Mouse (Mus musculus): Measurements from ENCODE around the gene Mok.

Gene Mok

DNA sequence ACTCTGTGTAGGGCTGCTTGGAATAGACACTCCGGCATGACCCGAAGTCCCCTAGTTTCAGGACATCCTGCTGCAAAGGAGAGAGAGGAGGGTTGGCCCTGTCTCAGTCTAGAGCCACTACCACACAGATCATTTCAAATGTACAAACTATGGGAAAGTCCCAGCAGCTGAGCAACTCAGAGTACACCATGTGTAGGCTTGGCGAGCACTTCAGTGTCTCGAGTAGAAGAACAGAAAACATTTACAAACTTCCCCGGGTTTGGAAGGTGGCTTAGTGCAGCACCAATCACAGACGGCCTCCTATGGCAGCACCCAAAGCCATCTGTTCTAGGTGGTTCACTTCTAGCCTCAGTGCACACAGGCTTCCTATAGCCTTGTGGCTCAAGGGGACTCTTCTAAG lies 27.1 kb downstream of the Mok start:
- in situ Hi-C loops (cut with MboI; ENCODE audit: low sequenced_read_pairs): no loop called here

DNA sequence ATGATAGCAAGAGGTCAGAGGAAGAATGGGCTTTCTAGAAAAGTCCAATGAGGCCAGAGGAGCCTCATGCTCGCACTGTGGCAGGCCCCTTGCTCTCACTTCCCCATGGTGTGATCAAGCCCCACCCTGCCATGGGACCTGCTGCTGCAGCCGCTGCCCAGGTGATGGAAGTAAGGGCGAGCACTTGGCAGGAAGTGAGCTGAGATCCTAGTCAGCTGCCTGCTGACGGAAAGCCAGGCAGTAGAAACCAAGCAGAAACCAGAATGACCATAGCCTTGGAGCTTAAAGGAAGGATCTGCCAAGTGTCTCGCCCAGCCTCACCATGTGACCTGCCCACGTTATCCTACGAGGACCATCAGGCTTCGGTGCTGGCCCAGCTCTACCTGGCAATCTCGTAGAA lies 27.6 kb downstream of the Mok start:
- in situ Hi-C loops (cut with MboI; ENCODE audit: low sequenced_read_pairs): no loop called here

DNA sequence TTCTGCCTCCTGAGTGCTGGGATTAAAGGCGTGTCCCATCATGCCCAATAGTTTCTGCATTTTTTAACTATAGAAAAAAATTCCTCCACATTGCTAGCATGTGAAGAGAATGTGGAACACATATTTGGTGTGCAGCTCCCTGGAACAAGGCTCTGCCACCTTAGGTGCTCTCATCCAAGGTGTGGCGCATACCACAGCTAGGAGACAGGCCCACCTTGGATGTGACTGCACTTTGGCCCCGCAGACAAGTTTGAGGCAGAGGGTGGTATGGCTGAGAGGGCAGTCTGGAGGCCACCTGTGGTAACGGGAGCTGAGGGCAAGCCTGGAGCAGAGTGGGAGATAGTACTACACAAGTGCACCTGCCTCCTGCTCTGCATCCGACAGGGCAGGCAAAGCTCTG lies 31.9 kb downstream of the Mok start:
- in situ Hi-C loops (cut with MboI; ENCODE audit: low sequenced_read_pairs): no loop called here

DNA sequence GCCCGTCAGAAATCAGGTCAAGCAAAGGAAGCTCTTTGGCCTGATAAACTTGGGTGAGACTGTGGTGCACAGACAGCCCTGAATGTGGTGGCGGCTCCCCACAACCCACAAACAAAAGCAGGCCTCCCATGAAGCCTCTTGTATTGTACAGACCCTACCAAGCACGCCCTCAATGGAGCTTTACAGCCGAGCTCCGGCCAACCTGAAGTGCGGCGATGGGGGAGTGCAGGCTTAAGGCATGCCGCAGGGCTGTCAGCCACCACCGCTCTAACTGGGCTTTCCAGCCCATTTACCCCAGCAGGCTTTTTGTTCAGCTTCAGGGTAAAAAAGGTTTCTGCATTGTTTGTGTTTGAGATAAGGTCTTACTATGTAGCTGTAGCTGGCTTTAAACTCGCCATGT lies 32.3 kb downstream of the Mok start:
- in situ Hi-C loops (cut with MboI; ENCODE audit: low sequenced_read_pairs): no loop called here

DNA sequence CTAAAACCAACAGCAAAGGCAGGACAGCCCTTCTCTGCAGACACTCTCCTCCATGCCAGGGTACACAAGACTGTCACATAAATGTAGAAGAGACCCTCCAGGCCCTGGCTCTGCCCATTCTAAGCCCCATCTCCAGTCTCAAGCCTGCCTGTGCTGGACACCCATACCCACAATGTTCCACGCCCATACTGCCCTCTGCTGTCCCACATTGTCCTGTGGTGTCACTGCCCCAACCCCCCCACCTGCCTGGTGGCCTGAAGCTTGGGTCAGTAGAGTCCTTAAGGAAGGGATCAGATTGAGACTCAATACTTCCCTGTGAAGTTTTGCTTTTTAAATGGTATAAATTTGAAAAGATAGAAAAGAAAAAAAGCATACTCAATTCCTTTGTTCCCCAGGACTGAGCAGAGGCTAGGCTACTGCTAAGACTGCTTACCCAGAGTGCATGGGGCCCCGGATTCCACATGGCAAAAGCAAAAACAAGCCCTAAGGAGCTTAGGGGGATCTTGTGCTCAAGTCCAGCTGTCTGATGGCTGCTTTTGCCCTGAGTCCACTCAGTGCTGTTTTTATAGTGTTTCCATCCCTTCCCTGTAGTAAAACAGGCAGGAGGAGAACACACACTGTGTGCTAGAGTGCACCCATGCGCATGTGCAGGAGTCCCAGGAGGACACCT lies 34.3 kb downstream of the Mok start:
- in situ Hi-C loops (cut with MboI; ENCODE audit: low sequenced_read_pairs): no loop called here

DNA sequence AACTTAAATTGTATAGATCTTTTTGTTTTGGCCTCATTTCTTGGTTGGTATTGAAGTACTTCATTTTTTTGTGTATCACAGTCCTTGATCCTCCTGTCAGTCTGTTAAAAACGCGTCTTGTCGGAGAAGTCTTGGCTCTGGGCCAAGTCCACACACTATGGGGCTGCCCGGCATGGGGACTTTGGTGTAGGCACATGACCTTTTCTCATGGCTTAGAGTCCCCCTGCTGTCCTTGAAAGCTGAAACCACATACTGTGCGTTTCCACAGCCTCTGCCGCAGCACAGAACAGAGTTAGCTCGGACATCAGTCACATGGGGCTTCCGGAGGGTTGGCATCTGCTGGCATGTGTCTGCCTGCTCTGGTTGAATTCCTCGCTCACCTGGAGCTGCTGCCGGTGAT lies 36.5 kb downstream of the Mok start:
- in situ Hi-C loops (cut with MboI; ENCODE audit: low sequenced_read_pairs): no loop called here

DNA sequence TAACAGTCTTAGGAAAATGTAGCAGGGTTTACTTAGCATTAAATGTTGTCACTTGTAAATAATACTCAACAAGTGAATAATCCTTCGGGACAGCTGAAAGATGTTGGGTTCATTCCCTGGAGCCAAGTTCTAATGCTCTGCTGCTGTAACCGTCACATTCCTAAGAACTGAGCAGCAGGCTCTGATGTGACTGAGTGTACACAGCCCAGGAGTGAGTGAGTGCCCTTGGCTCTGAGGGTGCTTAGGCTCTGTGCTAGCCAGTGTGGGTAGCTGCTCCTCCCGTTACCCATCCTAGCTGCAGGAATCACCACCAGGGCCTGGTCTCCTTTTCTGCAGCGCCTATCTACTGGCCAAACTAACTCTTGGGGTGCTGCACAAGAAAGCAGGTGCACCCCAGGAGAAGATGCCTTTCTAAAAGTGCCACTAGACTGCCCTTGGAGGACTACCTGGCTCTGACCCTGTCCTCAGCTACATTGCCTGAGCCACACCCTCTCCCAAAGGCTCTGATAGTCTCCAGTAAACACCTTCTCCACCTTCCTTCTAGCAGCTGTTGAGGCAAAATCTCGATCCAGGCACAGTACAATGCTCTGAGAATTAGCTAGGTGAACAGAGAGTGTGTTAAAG lies 38.0 kb downstream of the Mok start:
- in situ Hi-C loops (cut with MboI; ENCODE audit: low sequenced_read_pairs): no loop called here

DNA sequence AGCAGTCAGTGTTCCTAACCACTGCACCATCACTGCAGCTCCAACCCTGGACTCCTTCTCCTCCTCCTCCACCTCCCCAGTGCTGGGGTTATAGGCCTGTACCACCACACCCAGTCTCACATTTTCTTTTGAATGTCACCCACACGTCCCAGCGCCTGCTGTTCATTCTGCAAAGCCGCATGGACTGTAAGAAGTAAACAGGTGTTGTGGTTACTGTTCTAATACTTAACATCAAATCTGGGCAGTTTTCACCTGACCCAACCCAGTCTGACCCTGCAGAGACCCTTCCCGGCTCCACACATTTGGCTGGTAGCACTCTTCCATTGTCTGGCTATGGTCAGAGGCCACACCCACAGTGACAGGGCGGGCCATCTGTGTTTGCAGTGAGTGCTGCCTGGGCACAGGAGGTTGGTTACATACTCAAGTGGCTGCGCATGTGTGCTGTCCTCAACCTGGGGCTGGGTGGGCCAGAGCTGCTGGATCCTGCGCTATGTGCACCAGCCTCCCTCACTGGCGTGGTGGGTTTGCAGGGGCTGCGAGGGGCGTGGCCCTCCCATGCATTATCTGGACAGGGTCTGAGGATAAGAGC lies 38.8 kb downstream of the Mok start:
- in situ Hi-C loops (cut with MboI; ENCODE audit: low sequenced_read_pairs): no loop called here

DNA sequence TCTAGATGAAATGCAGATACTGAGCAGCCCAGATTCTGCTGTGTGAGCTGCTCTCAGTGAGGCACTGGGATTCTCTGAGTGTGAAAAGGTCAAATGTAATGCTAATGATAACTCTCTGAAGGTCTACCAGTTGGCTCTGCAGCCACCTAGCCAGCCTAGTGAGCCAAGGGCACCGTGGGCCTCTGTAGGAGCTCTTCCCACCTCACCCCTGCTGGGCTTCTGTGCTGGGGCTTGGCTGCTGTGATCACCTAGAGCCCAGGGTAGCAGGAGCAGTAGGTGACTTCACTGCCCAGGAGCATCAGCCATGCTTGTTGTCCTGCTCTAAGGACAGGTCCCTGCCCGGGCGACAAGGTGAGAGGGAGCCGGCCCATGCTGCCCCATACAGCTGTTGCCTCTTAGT lies 41.5 kb downstream of the Mok start:
- in situ Hi-C loops (cut with MboI; ENCODE audit: low sequenced_read_pairs): no loop called here

DNA sequence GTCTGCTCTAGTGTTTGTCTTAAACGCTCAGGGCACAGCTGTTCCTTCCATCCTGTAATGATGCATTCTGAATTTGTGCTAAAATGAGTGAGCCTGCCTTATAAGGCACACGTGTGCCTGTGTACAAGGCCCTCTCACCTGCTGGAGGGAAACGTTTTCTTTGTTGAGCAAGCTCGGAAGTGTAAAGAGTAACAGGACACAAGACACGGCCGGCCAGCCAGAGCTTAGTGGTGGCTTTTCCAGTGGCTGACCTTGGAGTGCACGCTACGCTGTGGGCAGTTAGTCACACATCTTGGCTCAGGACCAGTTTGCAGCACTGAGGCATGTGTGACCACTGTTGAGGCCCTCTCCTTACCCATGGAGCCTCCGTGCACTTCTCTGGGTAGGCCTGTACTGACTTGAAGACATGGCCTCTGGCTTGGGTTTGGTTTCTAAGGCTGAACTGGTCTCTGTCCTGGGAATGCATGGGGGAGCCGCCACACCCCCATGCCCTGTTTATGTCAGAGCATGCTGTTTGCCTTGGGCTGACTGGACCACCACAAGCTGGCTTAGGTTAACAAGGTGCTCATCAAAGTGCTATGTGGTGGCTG lies 42.8 kb downstream of the Mok start:
- in situ Hi-C loops (cut with MboI; ENCODE audit: low sequenced_read_pairs): no loop called here

DNA sequence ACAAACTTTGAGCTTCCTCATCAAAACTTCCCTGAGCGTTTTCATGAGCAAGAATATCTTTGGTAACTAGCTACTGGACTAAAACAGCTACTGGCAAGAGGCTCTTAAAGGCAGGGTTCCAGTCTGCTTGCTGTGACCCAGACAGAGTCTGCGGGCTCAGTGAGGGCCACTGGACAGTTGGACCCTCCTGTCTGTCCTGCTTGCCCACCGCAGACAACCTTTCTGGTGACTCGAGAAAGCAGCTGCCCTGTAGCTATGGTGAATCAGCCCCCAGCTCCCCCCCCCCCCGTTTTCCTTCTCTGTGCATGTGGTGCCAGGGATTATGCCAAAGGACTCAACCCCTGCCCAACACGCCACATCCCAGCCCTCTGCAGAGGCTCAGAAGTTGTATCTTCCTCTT lies 43.5 kb downstream of the Mok start:
- in situ Hi-C loops (cut with MboI; ENCODE audit: low sequenced_read_pairs): no loop called here

DNA sequence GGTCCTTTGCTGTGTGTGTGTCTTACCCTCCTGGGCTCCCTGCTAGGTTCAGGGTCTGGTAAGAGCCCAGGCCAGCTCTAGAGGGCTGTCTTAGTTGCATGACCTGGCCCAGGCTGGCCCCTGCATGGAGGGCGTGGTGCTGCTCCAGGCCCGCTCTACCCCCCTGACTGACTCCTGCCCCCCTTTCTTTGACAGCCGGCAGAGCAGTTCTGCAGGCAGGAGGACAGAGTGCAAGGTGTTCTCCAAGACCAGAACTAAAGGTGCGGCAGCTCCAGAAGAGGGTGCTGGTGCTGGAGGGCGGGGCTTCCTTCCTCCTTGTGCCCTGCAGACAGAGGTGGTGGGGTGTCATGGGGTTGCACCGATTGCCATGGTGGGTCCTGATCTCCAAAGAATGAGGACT lies 44.0 kb downstream of the Mok start:
- in situ Hi-C loops (cut with MboI; ENCODE audit: low sequenced_read_pairs): no loop called here

DNA sequence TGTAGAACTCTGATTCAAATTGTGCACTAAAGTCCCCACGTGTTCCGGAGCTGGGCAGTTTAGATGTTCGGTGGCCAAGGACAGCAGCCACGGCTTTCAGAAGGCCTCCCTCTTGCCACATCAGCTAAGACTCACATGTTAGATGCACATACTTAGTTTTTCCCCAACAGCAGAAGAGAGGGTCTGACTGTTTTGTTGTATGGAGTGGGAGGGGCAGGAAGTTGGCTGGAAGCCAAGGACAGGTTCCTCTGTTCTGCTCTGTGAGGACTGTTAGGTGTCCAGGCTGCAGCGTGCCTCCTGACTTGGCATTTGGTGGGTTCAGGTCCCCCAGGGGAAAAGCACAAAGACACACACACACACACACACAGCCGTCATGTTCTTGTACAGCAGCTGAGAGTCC lies 45.7 kb downstream of the Mok start:
- in situ Hi-C loops (cut with MboI; ENCODE audit: low sequenced_read_pairs): no loop called here

DNA sequence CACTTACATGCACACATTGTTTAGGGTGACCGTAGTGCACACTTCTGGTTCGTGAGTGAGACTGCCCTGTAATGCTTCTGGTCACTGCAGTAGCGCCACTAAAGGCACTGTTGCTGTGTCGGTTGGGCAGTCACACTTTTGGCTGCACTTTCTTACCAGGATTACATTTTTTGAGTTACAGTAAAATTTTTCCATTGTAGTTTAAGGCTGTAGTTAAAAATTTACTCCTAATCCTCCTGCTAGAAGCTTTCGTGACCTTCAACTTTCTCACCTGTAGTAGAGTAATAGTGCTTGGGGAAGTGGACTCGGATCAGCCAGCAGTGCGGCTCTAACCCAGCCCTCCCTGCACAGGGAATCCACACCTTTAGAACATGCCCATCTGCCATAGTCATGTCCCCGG lies 49.7 kb downstream of the Mok start:
- in situ Hi-C loops (cut with MboI; ENCODE audit: low sequenced_read_pairs): no loop called here

DNA sequence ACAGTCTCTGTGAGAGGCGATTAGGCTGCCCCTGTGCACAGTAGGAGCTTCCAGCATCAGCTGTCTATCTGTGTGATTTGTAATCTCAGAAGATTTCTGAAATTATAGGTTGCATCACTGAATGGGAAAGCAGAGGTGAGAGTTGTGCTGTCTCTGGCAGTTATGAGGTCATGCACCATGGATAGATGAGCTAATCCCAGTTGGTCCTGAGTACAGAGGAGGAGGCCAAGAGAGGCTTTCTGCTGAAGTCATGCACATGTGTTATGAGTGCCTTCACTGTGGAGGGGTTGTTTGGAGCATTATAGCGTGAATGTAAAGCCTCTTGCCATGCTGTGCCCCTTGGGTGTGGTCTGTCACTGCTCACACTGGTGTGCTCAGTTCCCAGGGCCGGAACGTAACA lies 50.2 kb downstream of the Mok start:
- in situ Hi-C loops (cut with MboI; ENCODE audit: low sequenced_read_pairs): no loop called here

DNA sequence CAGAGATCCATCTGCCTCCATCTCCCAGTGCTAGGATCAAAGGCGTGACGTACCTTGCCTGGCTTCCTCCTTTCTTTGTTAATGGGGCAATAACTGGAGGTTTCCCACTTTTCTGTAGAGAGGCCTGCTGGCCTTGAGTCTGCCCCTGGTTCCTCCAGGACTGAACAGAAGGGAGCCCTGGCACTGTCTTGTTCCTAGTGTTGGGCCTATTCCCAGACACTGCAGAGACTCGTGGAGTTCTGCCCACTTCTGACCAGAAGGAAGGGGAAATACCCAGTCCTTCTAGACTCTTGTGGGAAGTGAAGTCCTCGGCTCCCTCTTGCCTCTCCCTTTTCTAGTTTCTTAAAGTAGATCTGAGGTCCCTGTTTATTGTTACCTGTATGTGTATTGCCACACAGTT lies 54.5 kb downstream of the Mok start:
- in situ Hi-C loops (cut with MboI; ENCODE audit: low sequenced_read_pairs): no loop called here

DNA sequence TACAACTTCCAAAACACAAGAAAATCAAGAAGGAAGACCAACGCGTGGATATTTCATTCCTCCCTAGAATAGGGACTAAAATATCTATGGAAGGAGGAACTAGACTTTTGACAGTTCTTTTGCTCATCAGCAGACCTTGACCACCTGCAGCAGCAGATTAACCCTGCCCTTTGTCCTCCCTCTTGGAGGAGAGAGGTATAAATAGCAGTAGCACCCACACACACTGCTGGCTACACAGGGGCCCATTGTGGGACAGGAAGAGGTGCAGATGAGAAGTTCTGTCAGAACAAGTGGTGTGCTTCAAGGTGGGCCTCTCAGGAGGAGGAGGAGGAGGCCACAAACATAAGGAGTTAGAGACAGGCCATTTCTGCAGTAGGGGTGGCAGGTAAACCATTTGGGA lies 56.5 kb downstream of the Mok start:
- in situ Hi-C loops (cut with MboI; ENCODE audit: low sequenced_read_pairs): no loop called here

DNA sequence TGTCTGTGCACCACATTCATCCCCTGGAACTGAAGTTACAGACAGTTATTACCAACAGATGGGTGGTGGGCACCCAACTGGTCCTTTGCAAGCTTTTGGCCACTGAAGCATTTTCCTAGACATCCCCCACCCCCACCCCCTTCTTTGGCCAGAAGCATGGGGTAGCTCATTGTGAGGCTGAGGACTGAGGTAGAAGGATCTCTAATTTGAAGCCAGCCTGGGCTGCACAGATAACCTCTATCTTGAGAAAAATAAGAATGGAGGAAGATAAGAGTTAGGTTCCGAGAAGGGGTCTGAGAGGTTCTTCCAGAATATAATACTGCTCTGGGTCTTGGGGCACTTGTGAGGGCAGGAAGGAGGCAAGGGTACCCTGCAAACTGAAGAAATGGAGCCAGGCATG lies 58.5 kb downstream of the Mok start:
- in situ Hi-C loops (cut with MboI; ENCODE audit: low sequenced_read_pairs): no loop called here

DNA sequence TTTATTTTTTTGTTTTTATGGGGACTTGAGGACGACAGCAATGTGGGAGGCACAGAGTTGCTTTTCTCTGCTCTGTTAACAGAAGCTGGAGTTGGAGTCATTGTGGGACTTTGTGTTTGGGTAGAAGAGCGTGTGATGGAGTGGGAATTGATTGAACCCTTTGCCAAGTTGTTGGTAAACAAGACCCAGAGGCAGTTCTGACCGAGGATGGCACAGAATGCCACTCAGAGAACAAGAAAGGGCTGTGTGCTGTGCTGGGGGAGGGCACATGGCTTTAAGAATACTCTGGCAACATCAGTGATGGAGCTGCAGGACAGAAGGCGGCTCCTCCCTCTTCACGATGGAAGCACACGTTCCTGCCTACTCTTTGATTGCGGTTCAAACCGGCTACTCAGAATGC lies 59.6 kb downstream of the Mok start:
- in situ Hi-C loops (cut with MboI; ENCODE audit: low sequenced_read_pairs): no loop called here

DNA sequence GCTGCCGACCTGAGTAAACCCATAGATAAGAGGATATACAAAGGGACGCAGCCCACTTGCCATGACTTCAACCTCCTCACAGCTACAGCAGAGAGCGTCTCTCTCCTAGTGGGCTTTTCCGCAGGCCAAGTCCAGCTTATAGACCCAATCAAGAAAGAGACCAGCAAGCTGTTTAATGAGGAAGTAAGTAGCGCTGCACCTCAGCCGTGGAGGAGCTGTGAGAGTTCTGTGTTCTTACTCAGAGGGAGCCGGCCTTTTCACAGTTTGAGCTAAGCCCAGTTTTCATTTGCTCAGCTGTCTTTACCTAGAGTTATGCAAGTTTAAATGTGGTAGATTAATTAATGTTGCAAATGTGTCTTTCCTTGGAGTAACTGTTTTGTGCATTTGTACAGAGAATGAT lies 61.4 kb downstream of the Mok start:
- in situ Hi-C loops (cut with MboI; ENCODE audit: low sequenced_read_pairs): no loop called here

DNA sequence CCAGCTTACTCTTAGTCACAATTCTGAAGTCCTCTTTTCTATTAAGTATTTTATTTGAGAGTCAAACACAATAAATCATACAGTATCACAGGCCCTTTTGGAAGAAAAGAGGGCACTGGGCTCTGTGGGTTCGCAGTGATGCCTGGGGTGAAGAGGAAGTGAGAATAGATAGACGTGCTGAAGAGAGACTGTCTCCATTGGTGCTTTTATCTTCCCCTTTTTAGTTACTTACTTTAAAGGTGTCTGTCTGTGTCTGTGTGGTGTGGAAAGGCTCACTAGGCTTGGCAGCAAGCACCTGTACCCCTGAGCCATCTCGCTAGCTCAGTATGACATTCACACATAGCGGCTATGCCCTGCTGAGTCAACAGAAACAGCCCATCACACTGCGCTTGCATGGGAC lies 62.9 kb downstream of the Mok start:
- in situ Hi-C loops (cut with MboI; ENCODE audit: low sequenced_read_pairs): no loop called here

DNA sequence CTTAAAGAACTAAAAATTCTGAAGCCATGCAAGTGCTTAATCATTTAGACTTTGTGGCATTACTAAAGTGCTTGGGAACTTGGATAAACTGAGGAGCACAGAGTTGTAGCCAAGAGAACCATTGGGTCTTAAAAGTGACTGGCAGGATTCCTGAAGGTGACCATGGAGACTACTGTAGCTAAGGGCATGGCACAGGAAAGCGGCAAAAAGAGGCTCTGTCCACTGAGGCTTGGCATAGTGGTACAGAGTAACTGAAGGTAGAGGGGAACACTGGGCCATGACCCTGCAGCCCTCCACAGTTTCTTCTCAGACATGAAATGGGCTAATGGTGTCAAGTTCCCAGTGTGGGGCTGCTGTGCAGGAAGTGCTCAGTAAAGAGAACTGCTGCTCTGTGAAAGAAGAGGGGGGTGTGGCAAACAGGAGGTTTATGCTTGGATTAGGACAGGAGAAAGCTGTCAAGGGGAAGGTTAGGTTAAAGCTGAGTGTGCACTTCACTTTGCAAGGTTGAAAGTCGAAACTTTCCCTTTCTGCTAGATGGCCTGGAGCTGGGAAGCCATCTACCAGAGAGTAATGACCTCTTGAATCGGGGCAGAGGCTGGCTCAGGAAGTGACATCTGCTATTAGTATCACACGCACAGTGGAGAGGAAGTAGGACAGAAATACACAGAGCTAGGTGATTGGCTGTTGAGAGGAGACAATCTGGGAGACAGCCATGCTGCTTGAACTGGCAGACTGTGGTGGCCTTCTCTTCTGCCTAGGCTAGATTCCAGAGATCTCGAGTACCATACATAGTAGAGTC lies 64.9 kb downstream of the Mok start:
- in situ Hi-C loops (cut with MboI; ENCODE audit: low sequenced_read_pairs): no loop called here
